Mouse (Mus musculus) erythroblast, adult 5-6 weeks (primary cell): Measurements from ENCODE around the gene Ttpal. TPM values are rescaled to one million over a fixed set of nuclear protein-coding genes. Genes with fewer than 3 reads are reported as not detected.

Source experiments
- ATAC-seq: replicated peaks from 2 replicates; pipeline ENCODE4 v1.8.0; 2016; ENCODE audit warnings: moderate number of reproducible peaks, mild to moderate bottlenecking, moderate TSS enrichment, inconsistent platforms; ENCODE audit not compliant: poor library complexity, low FRiP score, severe bottlenecking
- total RNA-seq, 2 experiments: library from RNA; stranded (forward) in 1 of 2; stranded (reverse) in 1 of 2; fragments of 150-400 nt in 1 of 2; fragments of 200-764, 138-1000 nt in 1 of 2; gene quantifications; 2 replicates each; pipeline versions ENCODE4 v1.2.3 to v1.2.4; 2015 to 2017; ENCODE audit warnings: low replicate concordance in 2 of 2

Ttpal gene
- 6.5 and 10.0 TPM in 2 replicates for total RNA-seq (2015; ENCODE audit: low replicate concordance)
- 5.5 and 8.8 TPM in 2 replicates for total RNA-seq (2017; ENCODE audit: low replicate concordance)

GRCm38 (mm10) chr2:163602101-163602971 lies at the start of gene Ttpal:
Gene Ttpal (plus strand): TSS chr2:163602314.
- ATAC-seq: peak; percentile 94

- no peak for ATAC-seq
These were observed 49.6 kb upstream of the Ttpal start for GRCm38 (mm10) chr2:163552518-163552929.

GRCm38 (mm10) chr2:163554425-163554982 lies 47.6 kb upstream of the Ttpal start:
- ATAC-seq: no peak

- ATAC-seq: no peak
These were observed 47.1 kb upstream of the Ttpal start for GRCm38 (mm10) chr2:163554996-163555395.

- no peak for ATAC-seq
These were observed 46.7 kb upstream of the Ttpal start for GRCm38 (mm10) chr2:163555417-163555816.

GRCm38 (mm10) chr2:163558548-163558947 lies 43.6 kb upstream of the Ttpal start:
- ATAC-seq: no peak

GRCm38 (mm10) chr2:163559236-163559635 lies 42.9 kb upstream of the Ttpal start:
- no peak for ATAC-seq

GRCm38 (mm10) chr2:163560247-163560646 lies 41.9 kb upstream of the Ttpal start:
- ATAC-seq: no peak

- ATAC-seq: no peak
These were observed 40.7 kb upstream of the Ttpal start for GRCm38 (mm10) chr2:163561258-163561948.

GRCm38 (mm10) chr2:163564646-163565045 lies 37.5 kb upstream of the Ttpal start:
- ATAC-seq: no peak

- no peak for ATAC-seq
These were observed 27.8 kb upstream of the Ttpal start for GRCm38 (mm10) chr2:163574321-163574720.

GRCm38 (mm10) chr2:163575248-163575647 lies 26.9 kb upstream of the Ttpal start:
- ATAC-seq: no peak

GRCm38 (mm10) chr2:163577986-163578385 lies 24.1 kb upstream of the Ttpal start:
- no peak for ATAC-seq

- no peak for ATAC-seq
These were observed 21.8 kb upstream of the Ttpal start for GRCm38 (mm10) chr2:163580069-163580945.

GRCm38 (mm10) chr2:163583226-163584087 lies 18.7 kb upstream of the Ttpal start:
- no peak for ATAC-seq

GRCm38 (mm10) chr2:163584088-163584426 lies 18.1 kb upstream of the Ttpal start:
- no peak for ATAC-seq

- 0 out of 2 replicates have a peak, but pooled peaks have one; percentile 51 for ATAC-seq
These were observed 15.5 kb upstream of the Ttpal start for GRCm38 (mm10) chr2:163586384-163587261.

GRCm38 (mm10) chr2:163587506-163587905 lies 14.6 kb upstream of the Ttpal start:
- no peak for ATAC-seq
